Mouse (Mus musculus) G1E (cell line): Measurements from ENCODE around the gene Ccl22.

ENCODE experiments used
- CTCF ChIP-seq: IDR thresholded peaks from 2 replicates; pipeline ENCODE4 v1.5.1; 2012; ENCODE audit warnings: low read depth, low read length, inconsistent platforms, mixed read lengths
- GATA1 ChIP-seq: IDR thresholded peaks from 2 replicates; pipeline ENCODE4 v1.6.1; 2012; ENCODE audit warnings: borderline replicate concordance, low read length, inconsistent platforms, mixed read lengths
- TAL1 ChIP-seq: conservative IDR thresholded peaks from 2 replicates; pipeline ENCODE4 v1.6.1; 2012; ENCODE audit warnings: low read depth, low read length, inconsistent platforms, mixed read lengths

DNA sequence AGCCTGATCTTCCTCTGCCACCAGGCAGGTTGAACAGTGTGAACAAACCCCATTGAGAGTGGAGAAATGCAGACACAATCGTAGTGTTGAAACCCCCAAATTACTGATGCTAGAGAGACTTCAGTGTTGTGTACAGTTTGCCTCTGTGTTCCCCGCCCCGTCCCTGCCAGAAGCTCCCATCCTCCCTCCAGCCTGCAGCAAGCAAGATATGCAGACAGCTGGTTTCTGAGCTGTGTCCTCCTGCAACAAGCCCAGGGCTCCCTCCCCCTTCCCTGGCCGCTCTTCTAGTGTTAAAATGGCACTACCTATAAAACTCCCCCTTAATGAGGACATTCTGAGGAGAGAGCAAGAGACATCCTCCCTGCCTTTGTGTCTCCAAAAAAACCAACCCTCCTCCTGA lies 16.1 kb upstream of the Ccl22 start:
- no peak for TF ChIP-seq TAL1
- TF ChIP-seq CTCF: no peak
- no peak for TF ChIP-seq GATA1
